Mouse (Mus musculus): ENCODE data around the gene Slc25a12.

The Slc25a12 gene

DNA sequence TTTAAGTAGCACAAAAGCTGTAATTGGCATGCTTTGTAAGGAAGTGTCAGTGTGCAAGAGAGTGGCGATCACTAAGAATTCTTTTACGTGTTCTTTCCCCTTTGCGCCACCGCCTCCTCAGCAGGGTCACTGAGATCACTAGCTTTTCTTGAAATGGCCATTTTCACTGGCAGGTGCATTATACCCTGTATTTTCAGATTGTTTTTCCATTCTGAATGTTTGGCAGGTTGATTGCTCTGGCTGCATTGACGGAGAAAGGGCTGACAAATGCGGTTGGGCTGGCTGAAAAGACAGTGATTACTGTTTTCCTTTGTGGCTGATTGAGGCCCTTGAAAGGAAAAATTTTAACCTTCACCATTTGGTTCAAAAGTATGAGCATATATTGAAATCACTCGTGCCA lies 122.7 kb downstream of the Slc25a12 start:
- DNase-seq = no peak

DNA sequence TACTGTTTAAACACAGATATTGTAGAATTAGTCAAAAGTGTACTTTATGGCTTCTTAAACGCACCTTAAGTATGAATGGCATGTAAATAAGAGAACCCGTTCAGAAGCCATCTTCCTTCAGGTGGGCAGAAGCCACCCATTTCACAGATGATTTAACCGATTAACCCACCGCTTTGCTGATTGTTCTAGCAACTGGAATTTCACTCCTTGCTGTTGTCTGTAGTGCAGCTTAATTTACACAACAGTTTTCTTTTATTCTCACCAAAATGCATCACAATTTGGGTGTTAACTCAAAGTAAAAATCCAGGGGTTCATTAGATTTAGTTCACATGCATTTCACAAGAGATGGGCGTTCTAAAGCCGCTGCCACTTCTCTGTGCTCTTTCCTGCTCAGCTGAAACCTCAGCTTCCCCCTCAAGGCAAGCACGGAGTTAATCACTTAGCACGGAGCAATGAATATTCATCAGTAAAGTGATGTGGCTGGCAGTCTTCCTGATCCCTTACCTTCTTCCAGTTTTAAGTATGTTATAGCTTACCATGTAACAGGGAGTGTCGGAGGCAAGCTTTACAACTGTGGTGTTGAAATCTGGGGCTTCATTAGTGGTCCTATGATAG lies 124.4 kb downstream of the Slc25a12 start:
- no peak for DNase-seq

DNA sequence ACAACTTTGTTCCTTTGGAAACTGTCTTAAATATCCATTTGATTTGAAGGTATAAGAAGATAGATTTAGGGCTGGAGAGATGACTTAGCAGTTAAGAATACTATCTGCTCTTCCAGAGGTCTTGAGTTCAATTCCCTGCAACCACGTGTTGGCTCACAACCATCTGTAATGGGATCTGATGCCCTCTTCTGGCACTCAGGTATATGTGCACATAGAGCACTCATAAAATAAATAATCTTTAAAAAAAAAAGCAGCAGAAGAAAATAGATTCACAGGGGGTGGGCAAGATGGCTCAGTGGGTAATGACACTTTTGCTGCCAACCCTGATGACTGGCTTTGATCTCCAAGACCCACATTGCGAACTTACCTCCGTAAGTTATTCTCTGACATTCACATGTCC lies 125.4 kb downstream of the Slc25a12 start:
- no peak for DNase-seq

DNA sequence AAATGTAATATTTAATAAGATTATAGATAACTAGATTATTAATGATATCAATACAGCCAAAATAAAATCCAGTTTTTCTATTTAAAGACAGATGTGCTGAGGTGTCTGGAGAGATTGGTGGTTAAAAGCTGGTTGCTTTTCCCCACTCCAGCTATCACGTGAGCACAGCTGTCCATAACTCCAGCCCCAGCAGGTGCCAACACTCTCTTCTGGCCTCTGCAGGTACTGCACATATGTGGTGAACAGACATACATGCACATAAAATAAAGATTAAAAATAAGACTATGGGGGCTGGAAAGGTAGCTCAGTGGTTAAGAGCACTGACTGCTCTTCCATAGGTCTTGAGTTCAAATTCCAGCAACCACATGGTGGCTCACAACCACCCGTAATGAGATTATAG lies 126.0 kb downstream of the Slc25a12 start:
- DNase-seq = no peak

DNA sequence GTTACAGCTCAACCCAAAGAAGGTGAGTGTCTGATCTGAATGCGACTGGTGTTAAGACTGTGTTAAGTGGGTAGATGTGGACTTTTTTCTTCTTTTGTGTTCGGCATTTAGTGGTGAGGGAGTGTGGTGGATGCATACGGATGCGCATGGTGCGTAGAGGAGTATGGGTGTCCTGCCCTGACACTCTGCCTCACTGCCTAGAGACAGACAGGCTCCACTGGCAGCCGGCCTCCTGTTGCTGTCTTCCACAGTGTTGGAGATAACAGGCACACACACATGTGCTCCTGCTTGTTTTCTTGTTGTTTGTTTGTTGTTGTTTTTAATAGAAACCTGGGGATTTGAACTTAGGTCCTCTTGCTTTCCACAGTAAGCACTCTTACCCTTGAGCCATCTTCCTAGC lies 131.5 kb downstream of the Slc25a12 start:
- DNase-seq = no peak

DNA sequence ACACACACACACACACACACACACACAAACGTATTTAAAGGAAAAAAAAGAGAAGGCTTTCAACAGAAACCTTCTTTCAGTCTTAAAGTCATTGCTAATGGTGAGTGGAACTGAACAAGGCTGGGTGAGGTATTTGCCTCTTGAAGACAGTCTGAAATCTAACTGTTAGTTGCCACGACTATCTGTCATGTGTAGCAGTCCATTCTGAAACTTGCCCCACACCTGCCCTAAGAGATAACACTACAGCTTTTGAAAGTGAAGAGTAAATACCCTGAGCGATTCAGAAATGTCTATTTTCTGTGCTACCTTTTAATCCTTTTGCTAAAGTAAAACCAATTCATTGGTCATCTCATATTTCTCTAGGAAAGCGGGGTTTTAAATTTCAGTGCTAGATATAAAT lies 132.1 kb downstream of the Slc25a12 start:
- DNase-seq = no peak

DNA sequence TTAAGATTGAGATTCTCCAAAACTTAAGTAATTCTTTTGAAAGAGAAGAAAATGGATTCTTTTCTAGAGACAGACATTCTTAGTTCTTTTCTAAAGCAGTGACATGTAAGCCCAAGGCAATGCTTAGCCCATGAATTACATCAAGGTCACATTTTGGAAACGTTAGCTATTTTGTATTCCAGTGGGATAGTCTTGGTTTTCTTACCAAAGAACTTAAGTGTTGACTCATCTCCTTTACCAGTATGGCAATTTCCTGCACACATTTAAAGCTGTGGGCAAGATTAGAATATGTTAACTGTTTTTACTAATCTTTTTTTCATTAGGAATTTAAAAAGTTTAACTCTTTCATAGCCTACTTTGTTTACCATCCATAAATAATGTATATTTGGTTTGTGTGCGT lies 134.6 kb downstream of the Slc25a12 start:
- no peak for DNase-seq

DNA sequence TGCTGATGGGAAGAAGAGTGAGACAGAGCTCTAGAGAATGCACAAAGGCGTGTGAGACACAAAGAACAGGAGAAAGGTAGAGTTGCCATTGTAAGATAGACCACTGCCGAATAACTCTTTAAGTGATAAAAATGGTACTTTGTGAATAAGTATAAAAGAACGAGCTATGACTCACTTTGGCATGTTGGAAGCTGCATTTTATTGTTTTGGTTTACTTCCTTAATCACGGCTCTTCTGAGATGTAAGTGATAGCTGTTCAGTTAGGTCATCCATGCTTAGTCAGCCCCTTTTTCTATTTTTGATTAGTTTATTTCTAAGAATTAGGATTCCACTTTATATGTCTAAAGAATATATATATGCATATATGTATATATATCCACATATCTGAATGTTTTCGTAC lies 135.6 kb downstream of the Slc25a12 start:
- DNase-seq = no peak

DNA sequence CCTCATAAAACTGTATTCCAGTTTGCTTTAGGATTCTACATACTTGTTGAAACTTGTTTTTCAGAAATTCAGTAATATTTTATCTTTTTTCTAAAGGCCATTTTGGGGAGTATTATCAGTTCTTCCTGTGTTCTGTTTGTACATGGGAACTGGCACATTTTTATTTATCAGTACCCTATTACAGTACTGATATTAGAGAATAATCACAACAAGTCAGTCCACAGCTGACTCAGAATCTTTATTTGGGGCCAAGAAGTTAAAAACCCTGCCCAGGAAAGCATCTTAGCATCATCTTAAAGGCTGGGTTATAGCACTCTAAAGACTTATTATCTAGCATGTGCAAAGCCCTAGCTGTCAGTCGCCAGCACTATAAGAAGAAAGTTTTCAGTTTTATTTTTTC lies 137.9 kb downstream of the Slc25a12 start:
- no peak for DNase-seq

DNA sequence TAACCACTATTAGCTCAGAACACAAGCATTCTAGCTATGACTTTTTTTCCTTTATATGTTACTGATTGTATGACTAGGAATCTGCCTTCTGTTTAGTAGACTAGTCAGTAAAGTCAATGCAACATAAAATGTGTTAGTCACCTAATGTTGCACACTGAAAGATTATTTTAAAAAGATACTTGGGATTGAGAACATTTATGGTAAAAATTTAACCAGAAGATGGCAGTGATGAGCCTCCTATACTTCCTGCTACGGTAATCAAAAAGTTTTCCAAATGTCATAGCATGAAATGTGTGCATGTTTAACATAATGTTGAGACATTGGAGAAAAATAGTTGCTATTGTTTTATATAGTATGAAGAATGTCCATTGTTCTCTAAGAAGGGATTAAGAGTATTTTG lies 140.2 kb downstream of the Slc25a12 start:
- DNase-seq = no peak
